Mouse (Mus musculus): Measurements from ENCODE around the gene Ss18l1. TPM values are rescaled to one million over a fixed set of nuclear protein-coding genes. Genes with fewer than 3 reads are reported as not detected.

Ss18l1 gene
- polyA plus RNA-seq, 1 experiment from 2014 or later: 4.5 TPM

- no peak overlapping the region for H3K9ac ChIP-seq
- no peaks in the 10 kb centered on the region for H3K36me3 ChIP-seq
- H3K27me3 ChIP-seq: no peaks in the 10 kb centered on the region; the same call in 1 of the 2 replicates
- 48% methylated on average over 17 of the region's 17 CpGs for WGBS
- ATAC-seq (ENCODE audit: borderline replicate concordance, extremely low read depth, low FRiP score, low TSS enrichment): no peak
- no peak overlapping the region for H3K4me3 ChIP-seq
- no peaks in the 10 kb centered on the region for H3K9me3 ChIP-seq
- H3K4me1 ChIP-seq: peaks cover 46% of the 10 kb centered on the region
- H3K4me2 ChIP-seq: no peak overlapping the region
- H3K27ac ChIP-seq: 0 out of 2 replicates have a peak overlapping the region, but pooled peaks have one; percentile 32
Observed at GRCm38 (mm10) chr2:180113909-180114890, 71.9 kb downstream of the Ss18l1 start.

- peak overlapping the region; percentile 38; the same call in 1 of the 2 replicates for H3K27ac ChIP-seq
- 9% methylated on average over 6 of the region's 6 CpGs for WGBS
- H3K27me3 ChIP-seq: no peaks in the 10 kb centered on the region; the same call in 1 of the 2 replicates
- peaks cover 53% of the 10 kb centered on the region for H3K4me1 ChIP-seq
- no peak overlapping the region for H3K4me3 ChIP-seq
- no peak overlapping the region for H3K4me2 ChIP-seq
- no peak overlapping the region for H3K9ac ChIP-seq
- H3K9me3 ChIP-seq: no peaks in the 10 kb centered on the region
- H3K36me3 ChIP-seq: no peaks in the 10 kb centered on the region
- ATAC-seq (ENCODE audit: borderline replicate concordance, extremely low read depth, low FRiP score, low TSS enrichment): no peak
Observed at GRCm38 (mm10) chr2:180115279-180115678, 73.0 kb downstream of the Ss18l1 start.

GRCm38 (mm10) chr2:180116081-180116493, 73.8 kb downstream of the Ss18l1 start:
- Histone ChIP-seq H3K27me3 (no peaks in the 10 kb centered on the region; the same call in 1 of the 2 replicates), H3K4me2 (no peak overlapping the region), H3K27ac (no peak overlapping the region), H3K9ac (no peak overlapping the region), H3K9me3 (no peaks in the 10 kb centered on the region), H3K36me3 (no peaks in the 10 kb centered on the region), H3K4me3 (no peak overlapping the region), H3K4me1 (peaks cover 54% of the 10 kb centered on the region)
- ATAC-seq (ENCODE audit: borderline replicate concordance, extremely low read depth, low FRiP score, low TSS enrichment): no peak
- 60% methylated on average over 10 of the region's 10 CpGs for WGBS

DNA sequence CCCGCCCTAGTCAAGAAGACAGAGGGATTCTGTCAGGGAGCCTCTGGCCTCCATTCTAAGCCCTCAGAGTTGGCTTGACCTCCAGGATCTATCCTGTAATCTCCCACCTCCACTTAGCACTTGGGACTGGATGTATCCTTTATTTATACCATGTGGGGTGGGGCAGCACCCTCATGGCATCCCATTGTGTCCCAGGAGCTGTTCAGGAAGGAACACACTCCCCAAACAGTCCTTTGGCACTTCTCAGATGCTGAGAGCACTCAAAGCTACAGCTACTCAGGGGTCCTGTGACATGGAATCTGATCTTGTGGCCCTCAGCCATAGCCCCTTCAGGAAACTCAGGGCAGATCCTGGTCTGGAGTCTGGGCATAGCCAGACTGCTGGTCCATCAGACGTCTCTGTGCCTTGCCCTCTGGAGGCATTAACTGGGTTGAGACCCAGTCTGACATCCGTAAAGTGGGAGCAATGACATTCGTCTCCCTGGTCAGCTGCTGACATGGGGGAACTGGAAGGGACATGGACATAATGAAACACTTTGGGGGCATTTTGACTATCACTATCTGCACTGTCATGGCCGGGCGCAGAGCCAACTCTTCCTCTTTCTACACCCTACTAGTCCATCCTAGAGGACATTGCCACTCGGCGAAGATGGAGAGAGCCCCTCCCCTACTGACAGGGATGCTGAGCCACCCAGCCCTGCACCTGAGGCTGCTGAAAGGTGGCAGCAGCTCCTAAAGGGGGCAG, 74.6 kb downstream of the Ss18l1 start:
- no peaks in the 10 kb centered on the region for H3K9me3 ChIP-seq
- H3K27ac ChIP-seq: no peak overlapping the region
- no peak overlapping the region for H3K4me3 ChIP-seq
- no peaks in the 10 kb centered on the region; the same call in 1 of the 2 replicates for H3K27me3 ChIP-seq
- ATAC-seq (ENCODE audit: borderline replicate concordance, extremely low read depth, low FRiP score, low TSS enrichment): no peak
- no peak overlapping the region for H3K9ac ChIP-seq
- H3K4me1 ChIP-seq: peaks cover 54% of the 10 kb centered on the region
- 52% methylated on average over 8 of the region's 8 CpGs for WGBS
- no peak overlapping the region for H3K4me2 ChIP-seq
- no peaks in the 10 kb centered on the region for H3K36me3 ChIP-seq

- Histone ChIP-seq H3K36me3 (no peaks in the 10 kb centered on the region), H3K27ac (peak overlapping the region; percentile 65; the same call in 1 of the 2 replicates), H3K27me3 (no peaks in the 10 kb centered on the region; the same call in 1 of the 2 replicates), H3K4me2 (peak overlapping the region; percentile 92), H3K9me3 (no peaks in the 10 kb centered on the region), H3K4me1 (peaks cover 54% of the 10 kb centered on the region), H3K4me3 (no peak overlapping the region), H3K9ac (no peak overlapping the region)
- WGBS: 5% methylated on average over 13 of the region's 13 CpGs
- ATAC-seq (ENCODE audit: borderline replicate concordance, extremely low read depth, low FRiP score, low TSS enrichment): no peak
Observed at GRCm38 (mm10) chr2:180117485-180118194, 75.3 kb downstream of the Ss18l1 start.

- peak; percentile 99 for ATAC-seq (ENCODE audit: borderline replicate concordance, extremely low read depth, low FRiP score, low TSS enrichment)
- 1% methylated on average over 55 of the region's 55 CpGs for WGBS
Observed at GRCm38 (mm10) chr2:180118661-180119438, 76.5 kb downstream of the Ss18l1 start, which contains the start of gene Osbpl2. Osbpl2 (plus strand) TSS chr2:180119306.

More at GRCm38 (mm10) chr2:180118661-180119438, 76.5 kb downstream of the Ss18l1 start, which contains the start of gene Osbpl2:
- peak within 1 kb of the TSS; percentile 82 for H3K9ac ChIP-seq
- H3K9me3 ChIP-seq: no peaks in the 10 kb centered on the region
- H3K36me3 ChIP-seq: no peaks in the 10 kb centered on the region
- peak within 1 kb of the TSS; percentile 92 for H3K4me3 ChIP-seq
- H3K4me2 ChIP-seq: peak within 1 kb of the TSS; percentile 92
- peak within 1 kb of the TSS; percentile 68 for H3K27ac ChIP-seq
- no peaks in the 10 kb centered on the region for H3K27me3 ChIP-seq
- peaks cover 54% of the 10 kb centered on the region for H3K4me1 ChIP-seq

Other genes with a start within 250 kb of the Ss18l1 start
- gene Taf4, start 65.9 kb upstream of the Ss18l1 start, polyA plus RNA-seq (2015; fragmentation: Nextera tagmentation; extraction: Ambion mirVana): 3.4 and 3.7 TPM in 2 replicates
- 7.5 and 9.5 TPM in 2 replicates for gene Lsm14b, start 17.5 kb upstream of the Ss18l1 start, polyA plus RNA-seq (2015; fragmentation: Nextera tagmentation; extraction: Ambion mirVana)
- 513 and 529 TPM in 2 replicates for gene Psma7, start 76 bp upstream of the Ss18l1 start, polyA plus RNA-seq (2015; fragmentation: Nextera tagmentation; extraction: Ambion mirVana)
- gene Mtg2, start 28.1 kb downstream of the Ss18l1 start, polyA plus RNA-seq (2015; fragmentation: Nextera tagmentation; extraction: Ambion mirVana): 26.4 and 26.6 TPM in 2 replicates
- gene Hrh3, start 62.0 kb downstream of the Ss18l1 start, polyA plus RNA-seq (2015; fragmentation: Nextera tagmentation; extraction: Ambion mirVana): not detected in 2 replicates
- gene Osbpl2, start 76.8 kb downstream of the Ss18l1 start, polyA plus RNA-seq (2015; fragmentation: Nextera tagmentation; extraction: Ambion mirVana): 30.9 and 32.5 TPM in 2 replicates
- 184 and 191 TPM in 2 replicates for gene Adrm1, start 129.0 kb downstream of the Ss18l1 start, polyA plus RNA-seq (2015; fragmentation: Nextera tagmentation; extraction: Ambion mirVana)
- gene Lama5, start 183.3 kb downstream of the Ss18l1 start, polyA plus RNA-seq (2015; fragmentation: Nextera tagmentation; extraction: Ambion mirVana): 79.0 and 83.2 TPM in 2 replicates
- 477 and 524 TPM in 2 replicates for gene Rps21, start 214.9 kb downstream of the Ss18l1 start, polyA plus RNA-seq (2015; fragmentation: Nextera tagmentation; extraction: Ambion mirVana)
- gene Cables2, start 231.0 kb downstream of the Ss18l1 start, polyA plus RNA-seq (2015; fragmentation: Nextera tagmentation; extraction: Ambion mirVana): 14.1 and 16.5 TPM in 2 replicates
- 2.3 and 3.1 TPM in 2 replicates for gene Rbbp8nl, start 247.4 kb downstream of the Ss18l1 start, polyA plus RNA-seq (2015; fragmentation: Nextera tagmentation; extraction: Ambion mirVana)

Data from lung, embryonic 15.5 days (tissue).